Mouse (Mus musculus): ENCODE data around the gene Tmeff1. TPM values are rescaled to one million over a fixed set of nuclear protein-coding genes. Genes with fewer than 3 reads are reported as not detected.

The Tmeff1 gene
- total RNA-seq, 2 experiments from 2014 or later = 234 TPM

Other genes with a start within 250 kb of the Tmeff1 start
- gene Tex10, start 111.7 kb upstream of the Tmeff1 start, total RNA-seq (2021) = 10 to 100 TPM; 30.6 to 35.7 TPM
- gene Msantd3, start 45.2 kb upstream of the Tmeff1 start, total RNA-seq (2021) = 10 to 100 TPM; 43.8 to 48.5 TPM
- 1 to 10 TPM; 4.1 to 4.3 TPM for gene Cavin4, start 78.3 kb downstream of the Tmeff1 start, total RNA-seq (2021)

Measured in left cerebral cortex, postnatal 4 days (tissue).